Mouse (Mus musculus): ENCODE measurements around the gene Mustn1. TPM values are rescaled to one million over a fixed set of nuclear protein-coding genes. Genes with fewer than 3 reads are reported as not detected.
A peak's percentile ranks its signal among the peaks of the same experiment; 100 is the strongest.

Gene Mustn1
- total RNA-seq, 2 experiments from 2014 or later, result 0.91 TPM; not detected in 1

DNA sequence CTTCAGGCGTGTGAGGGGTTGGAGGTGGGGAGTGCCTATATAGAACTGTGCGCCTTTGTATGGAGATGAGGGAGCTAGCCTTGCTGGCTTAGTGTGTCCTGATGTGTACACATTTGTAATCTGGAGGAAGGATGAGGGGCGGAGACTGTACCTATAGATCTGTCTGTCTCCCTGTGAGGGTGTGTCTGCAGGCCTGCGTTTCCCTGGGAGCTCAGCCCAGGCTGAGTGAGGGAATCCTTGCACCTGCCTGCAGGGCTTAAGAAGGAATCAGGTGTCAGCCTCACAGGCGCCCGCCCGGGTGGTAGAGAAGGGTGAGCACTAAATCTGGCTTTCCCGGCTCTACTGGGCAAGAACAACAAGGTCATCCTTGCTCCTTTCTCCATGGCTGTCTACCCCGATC lies 794 bp downstream of the Mustn1 start:
- no peak for ATAC-seq (ENCODE audit: poor library complexity, severe bottlenecking)

DNA sequence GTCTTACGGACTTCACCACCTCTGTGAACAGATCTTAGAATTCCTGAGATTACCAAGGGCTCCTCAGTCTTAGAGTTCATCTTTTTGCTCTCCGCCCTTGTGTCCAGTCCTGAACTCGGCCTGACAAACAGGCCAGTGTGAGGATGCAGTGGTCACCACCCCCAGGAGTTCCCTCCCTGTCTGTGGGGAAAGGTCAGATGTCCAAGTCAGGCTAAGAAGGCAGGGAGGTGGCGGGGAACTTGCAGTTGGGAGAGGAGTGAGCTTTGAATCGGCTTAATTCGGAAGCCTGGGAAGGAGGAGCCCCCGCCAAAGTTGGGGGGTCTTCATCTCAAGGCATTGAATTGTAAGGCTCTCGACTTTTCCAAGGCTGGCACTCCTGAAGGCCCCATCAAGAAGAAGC lies 1.3 kb downstream of the Mustn1 start:
- no peak for ATAC-seq (ENCODE audit: poor library complexity, severe bottlenecking)

DNA sequence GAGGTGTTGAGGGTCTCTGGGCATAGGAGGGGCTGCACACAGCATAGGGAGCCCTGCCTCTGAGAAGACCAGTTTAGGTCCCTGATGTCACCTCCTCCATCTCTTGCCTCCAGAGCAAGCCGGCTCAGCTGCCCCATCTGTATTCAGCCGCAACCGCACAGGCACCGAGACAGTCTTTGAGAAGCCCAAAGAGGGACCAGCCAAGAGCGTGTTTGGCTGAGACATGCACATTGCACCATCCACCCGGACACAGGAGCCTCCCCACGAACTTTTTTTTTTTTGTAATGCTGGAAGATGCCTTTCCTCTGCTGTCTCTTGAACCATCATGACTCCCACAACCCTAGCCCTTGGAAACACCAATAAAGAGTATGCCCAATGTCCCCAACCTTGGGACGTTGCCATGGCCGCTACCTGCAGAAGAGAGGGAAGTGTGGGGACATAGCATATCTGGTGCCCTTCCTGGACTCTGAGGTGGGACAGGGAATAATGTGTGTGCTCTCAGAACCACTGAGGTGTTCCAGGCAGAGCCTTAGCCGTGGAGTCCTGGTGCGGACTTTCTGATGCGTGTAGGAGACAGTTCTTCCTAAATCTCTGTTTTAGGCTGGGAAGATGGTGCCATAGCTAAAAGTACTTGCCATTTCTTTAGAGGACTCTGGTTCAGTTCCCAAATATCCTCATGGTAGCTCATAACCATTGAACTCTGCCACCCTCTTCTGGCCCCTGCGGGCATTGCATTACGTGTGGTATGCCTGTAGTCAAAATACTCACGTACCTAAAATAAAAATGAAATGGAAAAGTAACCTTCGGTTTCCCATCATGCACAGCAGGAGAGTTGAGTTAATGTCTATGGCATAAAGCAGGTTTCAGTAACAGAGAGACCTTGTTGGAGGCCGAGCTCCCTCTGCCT lies 2.1 kb downstream of the Mustn1 start:
- ATAC-seq (ENCODE audit: poor library complexity, severe bottlenecking), result peak; percentile 77

DNA sequence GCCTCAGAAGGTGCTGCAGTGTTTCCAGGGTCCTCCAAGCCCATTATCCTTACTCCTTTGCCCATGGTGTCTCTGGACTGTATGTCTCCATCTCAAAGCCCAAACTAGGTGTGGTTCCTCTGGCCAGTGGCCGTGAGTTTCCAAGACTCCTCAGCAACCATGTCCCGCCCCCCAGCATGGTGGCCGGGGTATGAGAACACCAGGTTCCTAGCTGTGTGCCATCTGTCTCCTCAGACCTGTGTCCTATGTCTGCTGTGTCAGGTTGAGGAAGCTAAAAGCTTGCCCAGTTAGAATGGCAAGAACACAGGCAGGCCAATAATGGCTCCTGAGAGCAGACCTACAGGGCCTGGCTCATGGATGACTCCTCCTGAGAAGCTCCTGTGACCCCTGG lies 2.7 kb downstream of the Mustn1 start:
- ATAC-seq (ENCODE audit: poor library complexity, severe bottlenecking), result no peak

DNA sequence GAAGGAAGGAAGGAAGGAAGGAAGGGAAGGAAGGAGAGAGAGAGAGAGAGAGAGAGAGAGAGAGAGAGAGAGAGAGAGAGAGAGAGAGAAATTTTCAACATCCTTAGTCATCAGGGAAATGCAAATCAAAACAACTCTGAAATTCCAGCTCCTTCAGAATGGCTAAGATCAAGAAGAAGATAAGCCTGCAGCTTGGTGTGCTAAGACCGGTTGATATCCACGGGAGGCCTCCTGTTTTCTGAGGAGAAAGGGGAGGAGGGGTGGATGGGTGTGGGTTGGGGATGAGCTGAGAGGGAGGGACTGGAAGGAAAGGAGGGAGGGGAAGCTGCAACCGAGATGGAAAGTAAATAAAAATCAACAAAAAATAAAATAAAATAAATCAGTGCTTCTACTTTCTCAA lies 6.3 kb downstream of the Mustn1 start:
- no peak for ATAC-seq (ENCODE audit: poor library complexity, severe bottlenecking)

DNA sequence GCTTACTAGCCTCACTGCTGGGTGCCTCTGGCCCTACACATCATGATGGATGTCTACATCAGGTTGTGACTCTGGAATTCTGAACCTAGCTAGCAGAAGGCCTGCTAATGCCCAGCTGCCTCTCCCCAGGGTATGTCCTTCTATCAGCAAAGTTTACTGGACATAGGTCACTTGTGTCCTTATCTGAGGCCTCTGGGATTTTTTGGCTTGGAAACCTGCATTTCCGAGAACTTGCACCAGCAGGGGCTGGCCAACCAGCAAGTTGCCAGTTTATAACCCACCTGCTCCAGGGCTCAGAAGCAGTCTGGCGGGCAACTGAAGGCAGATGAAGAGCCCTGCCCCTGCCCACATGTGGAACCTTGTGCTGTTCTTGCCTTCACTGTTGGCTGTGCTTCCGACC lies 7.2 kb downstream of the Mustn1 start, which contains the start of gene Itih4:
TSS of gene Itih4 (plus strand) at position 273 of the 400 bp plus-strand sequence.
- ATAC-seq (ENCODE audit: poor library complexity, severe bottlenecking), result no peak

DNA sequence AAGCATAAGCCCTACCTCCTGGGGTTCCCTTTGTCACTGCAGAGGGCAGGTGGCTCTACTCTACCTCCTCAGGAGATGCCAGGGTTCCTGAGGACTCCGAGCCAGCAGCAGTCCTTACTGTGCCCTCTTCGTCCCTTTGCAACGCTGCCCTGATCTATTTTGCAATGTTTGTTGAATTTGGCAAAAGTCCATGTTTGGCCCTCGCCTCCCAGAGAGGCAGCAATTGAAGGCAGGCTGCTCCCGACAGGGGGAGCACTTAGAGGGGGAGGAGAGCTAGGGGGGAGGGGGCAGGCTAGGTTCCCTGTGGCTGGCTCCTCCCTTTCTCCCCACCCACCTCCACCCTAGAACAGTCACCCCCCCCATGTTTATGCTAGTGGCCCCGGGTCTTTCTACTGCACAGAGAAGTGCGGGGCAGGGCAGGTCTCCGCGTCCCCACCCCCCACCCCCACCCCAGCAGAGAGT lies 9.3 kb downstream of the Mustn1 start:
- peak; percentile 30; the same call in 1 of the 2 replicates for ATAC-seq (ENCODE audit: poor library complexity, severe bottlenecking)

DNA sequence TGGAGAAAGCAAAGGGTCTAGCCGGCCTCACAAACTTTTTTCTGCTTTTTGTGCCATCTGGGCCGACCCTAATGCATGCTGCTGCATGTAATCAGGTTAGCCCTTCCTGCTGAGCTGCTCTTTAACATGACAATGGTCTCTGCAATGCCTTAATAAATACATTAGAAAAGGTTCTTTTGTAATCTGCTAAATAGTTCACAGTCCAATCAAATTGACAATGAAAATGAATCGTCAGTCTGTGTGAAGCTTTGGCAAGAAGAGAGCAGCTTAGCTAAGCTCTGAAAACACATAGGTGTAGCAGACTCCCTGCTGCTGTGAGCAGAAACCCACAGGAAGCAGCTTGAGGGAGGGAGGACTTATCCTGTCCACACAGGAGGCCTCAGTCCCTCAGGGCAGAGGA lies 21.0 kb downstream of the Mustn1 start:
- ATAC-seq (ENCODE audit: poor library complexity, severe bottlenecking), result no peak

DNA sequence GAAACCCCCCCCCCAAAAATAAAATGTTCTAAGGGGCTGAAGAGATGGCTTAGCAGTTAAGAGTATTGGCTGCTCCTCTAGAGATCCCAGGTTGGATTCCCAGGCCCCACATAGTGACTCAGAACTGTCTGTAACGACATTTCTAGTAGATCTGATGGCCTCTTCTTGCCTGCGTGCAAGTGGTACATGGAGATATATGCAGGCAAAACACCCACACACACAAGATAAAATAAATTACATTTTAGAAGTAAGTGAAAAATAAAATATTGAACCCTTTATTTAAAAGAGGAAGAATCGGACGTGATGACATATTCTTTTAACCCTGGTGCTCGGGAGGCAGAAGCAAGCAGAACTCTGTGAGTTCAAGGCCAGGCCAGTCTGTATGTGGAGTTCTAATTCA lies 23.6 kb downstream of the Mustn1 start:
- ATAC-seq (ENCODE audit: poor library complexity, severe bottlenecking), result no peak

DNA sequence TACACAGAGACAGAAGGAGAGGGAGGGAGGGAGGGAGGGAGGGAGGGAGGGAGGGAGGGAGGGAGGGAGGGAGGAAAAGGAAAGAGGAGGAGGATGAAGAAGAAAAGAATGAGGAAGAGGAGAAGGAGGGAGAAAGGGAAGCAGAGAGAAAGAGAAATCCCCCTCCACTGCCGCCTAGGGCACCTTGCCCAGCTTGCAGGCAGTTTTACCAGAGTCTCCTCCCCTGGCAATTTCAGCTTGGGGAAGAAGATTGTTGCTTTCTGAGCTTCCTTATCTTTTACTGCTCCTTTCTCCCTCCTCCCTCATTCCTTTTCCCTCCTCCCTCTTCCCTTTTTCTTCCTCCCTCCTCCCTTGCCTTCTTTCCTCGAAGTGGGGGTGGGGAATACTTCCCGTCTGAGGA lies 24.0 kb downstream of the Mustn1 start:
- no peak for ATAC-seq (ENCODE audit: poor library complexity, severe bottlenecking)

DNA sequence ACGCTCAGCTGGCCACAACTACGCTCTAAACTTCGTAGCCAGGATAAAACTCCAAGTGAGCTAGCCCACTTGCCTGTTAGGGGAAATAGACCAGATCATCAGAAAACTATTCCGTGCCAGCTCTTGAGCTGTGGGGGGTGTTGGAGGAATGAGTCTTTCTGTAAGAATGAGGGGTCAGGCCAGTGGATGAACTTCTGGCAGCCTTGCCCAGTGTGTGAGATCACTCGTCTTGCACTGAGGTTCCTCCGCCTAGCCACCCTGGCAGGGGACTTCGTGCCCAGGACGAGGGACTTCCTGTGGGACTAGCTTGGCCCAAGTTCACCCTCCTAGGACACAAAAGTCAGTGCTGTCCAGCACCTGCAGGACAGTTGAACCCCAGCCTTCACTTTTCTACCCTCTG lies 25.3 kb downstream of the Mustn1 start:
- no peak for ATAC-seq (ENCODE audit: poor library complexity, severe bottlenecking)

DNA sequence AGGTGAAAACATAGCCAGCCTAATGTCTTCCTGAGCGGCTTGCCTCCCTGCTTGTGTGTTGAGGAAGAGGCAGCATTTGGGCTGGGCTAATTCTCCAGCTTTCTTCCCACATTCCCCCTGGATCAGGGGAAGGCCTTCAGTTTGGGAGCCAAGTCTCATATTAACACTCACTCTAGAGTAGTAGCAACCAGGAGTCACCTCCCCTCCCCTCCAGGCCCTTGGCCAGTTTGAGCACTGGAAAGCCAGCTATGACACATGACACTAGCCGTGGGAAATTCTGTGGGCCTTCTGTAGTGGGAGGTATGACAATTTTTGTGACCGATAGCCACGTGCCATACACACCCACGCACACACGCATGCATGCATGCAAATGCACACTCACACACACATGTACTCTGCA lies 27.0 kb downstream of the Mustn1 start:
- ATAC-seq (ENCODE audit: poor library complexity, severe bottlenecking), result no peak

DNA sequence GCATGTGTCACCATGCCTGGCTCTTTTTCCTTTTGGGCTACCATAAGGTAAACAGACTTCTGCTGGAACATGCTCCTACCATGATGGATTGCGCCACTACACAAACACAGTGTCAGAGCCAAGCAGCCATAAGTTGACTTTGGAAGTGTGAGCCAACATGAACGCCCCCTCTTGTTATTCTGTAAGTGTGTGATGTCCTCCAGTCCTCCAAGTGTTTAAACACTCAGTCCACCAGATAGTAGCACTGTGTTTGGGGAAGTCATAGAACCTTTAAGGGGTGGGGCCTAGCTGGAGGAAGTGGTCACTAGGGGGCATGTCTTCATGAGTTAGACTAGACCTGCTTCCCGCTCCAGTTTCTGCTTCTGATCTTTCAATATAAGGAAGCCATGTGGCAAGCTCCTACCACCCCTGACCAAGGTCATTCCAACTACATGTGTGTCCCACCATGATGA lies 28.8 kb downstream of the Mustn1 start:
- peak; percentile 99 for ATAC-seq (ENCODE audit: poor library complexity, severe bottlenecking)

DNA sequence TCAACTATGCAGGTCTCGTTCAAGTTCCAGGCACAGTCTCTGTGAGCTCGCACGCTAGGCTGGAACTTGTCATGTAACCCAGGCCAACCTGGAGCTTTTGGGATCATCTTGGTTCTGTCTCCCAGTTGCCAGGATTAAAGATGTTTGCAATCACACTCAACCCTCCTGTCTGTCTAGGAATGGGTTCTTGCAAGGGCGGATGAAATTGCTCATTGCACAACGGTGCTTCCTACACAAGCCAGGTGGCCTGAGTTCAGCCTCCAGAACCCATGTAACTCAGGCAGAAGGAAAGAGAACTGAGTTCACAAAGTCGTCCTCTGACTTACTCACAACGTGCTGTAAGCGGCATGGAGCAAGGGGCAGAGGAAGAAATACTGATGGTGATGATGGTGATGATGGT lies 32.1 kb downstream of the Mustn1 start:
- ATAC-seq (ENCODE audit: poor library complexity, severe bottlenecking), result no peak

DNA sequence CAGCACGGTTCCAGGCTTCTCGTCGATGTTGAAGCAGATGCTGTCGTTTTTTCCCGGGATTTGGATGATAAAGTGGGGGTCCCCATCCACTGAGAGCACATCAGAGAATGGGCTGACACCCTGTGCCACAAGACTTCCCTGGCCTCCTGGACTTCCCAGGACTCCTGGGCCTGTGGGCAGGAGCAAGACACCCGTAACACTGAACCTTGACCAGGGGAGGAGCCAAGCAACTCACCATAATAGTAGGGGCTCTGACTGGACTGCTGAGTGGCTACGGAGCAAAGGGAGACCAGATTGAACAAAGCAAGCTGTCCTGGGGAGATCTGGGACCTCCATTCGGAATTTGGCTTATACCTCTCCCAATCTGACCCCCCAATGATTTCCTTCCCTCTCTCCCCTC lies 33.6 kb downstream of the Mustn1 start:
- ATAC-seq (ENCODE audit: poor library complexity, severe bottlenecking), result no peak

DNA sequence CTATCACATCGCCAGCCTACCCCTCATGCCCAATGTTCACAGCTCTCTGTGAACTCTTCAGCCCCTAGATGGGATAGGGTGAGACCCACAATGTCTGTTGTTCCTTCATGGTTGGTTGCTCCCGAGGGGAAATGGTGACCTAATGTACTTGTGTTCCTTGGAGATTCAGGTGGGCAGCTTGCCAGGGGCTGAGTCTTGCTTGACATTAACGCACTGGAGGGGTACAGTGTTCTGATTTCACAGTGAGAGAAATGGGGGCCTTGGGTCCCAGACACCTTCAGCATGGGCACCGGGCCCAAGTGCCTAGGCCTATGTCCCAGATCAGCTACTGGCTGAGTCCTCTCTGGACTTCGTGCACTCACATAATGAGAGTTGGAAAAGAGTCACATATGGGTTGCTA lies 34.4 kb downstream of the Mustn1 start:
- no peak for ATAC-seq (ENCODE audit: poor library complexity, severe bottlenecking)

DNA sequence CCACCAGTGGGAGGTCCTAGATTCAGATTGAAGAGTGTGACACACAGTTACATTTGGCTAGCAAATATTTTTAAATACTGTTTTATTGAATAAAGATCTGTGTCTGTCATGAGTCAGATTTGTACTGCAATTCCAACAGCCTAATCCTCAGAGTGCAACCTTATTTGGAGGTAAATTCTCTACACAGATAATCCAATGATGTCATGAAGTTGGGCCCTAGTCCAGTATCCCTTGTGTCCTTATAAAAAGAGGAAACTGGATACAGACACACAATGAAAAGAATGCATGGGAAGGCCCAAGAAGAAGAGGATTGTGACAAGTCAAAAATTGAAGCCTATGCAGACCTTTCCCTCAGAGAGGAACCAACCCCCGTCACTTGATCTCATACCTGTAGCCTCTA lies 37.5 kb downstream of the Mustn1 start:
- ATAC-seq (ENCODE audit: poor library complexity, severe bottlenecking), result no peak

DNA sequence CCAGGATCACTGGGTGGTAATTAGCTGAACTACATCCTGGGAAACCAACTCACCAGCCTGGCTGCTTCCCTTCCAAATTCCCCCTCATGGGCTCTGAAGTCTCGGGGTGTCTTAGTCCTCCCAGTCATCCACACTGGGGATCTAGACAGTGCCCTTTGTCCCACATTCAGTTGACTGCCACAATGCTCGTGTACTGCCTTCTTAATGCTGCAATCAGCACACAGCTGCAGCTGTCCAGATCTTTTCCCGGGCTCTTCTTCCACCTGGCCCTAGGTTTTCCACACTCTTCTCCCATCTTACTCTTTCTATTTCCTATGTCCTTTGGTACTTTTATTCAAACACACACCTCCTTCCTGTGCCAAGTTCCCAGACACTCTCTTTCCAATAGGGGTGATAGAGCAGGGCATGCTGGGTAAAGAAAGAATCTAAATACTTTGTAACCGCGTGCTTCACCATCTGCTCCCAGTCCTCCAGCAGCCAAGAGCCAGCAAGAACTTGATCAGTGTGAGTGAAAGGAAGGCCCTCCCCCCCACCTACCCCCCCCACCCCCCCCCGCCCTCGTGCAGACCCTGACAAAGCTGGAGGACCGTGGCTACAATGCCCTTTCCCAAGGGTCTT lies 43.2 kb downstream of the Mustn1 start:
- no peak for ATAC-seq (ENCODE audit: poor library complexity, severe bottlenecking)

DNA sequence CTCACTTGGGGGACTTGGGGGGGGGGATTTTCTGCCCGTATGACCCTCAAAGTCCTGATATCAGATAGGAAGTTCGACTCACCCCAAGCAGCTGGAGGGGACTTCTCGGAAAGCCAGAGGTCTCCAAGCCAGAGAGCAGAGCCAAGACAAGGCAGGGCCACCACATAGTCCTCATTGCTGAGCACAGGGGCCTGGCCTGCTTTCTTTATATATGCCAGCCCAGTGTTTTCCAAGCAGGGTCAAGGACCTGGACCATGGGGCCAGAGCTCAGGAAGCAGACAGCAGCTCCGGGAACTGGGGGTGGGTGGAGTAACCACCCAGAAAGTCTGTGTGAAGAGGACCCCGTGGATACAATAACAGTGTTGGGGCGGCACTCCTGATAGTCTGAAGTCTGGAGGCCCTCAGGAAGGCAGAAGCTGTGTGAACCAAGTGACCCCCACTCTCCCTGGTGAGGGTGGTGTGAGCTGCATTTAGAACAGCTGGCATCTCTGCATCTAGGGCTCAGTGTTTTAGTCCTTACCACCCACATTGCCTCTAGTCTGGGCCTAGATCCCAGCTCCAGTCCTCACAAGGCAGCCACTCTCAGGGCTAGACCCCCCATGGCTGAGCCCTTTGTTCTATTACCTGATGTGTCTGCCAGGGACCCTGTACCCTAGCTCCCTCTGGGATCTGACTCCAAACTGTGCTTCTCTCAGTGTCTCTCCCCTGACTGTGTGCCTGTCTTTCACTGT lies 44.5 kb downstream of the Mustn1 start, which contains the start of gene Itih3:
TSS of gene Itih3 (minus strand) at position 386 of the 731 bp plus-strand sequence.
- no peak for ATAC-seq (ENCODE audit: poor library complexity, severe bottlenecking)

DNA sequence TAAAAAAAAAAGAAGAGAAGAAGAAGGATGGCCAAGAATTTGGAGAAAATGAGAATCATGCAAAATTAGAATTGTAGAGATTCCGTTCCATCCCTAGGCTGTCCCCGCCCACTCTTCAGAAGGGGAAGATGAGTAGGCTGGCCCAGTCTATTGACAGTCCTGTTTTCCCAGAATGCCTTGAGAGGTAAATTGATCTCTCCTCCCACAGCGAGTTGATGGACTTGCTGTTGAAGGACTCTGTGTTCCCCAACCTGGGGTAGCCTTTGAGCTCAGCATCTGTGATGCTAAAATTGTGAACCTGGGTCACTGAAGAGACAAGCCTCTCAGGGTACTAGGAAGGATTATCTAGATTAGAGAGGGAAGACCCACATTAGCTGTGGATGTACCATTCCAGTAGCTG lies 46.5 kb downstream of the Mustn1 start:
- ATAC-seq (ENCODE audit: poor library complexity, severe bottlenecking), result no peak

DNA sequence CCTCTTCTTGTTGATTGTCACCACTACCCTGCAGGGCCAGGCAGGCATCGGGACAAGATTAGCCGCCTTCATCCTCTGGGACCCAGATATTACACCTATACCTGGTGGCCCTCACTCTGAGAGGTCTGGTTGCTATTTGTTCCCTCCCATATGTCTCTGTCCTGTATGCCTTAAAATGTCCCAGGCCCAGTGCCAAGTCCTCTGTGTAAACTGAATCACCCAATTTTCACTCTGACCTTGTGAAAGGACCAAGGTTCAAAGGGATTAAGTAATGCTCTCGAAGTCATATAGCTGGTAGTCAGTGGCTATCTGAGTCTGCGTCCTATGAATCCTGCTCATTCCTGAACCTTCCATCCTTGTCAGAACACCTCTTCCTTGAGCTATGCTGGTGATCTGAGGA lies 51.4 kb downstream of the Mustn1 start:
- ATAC-seq (ENCODE audit: poor library complexity, severe bottlenecking), result no peak
